Mouse (Mus musculus) limb, embryonic 12.5 days (tissue): ENCODE measurements around the gene Nhlrc3. TPM values are rescaled to one million over a fixed set of nuclear protein-coding genes. Genes with fewer than 3 reads are reported as not detected.
A peak's percentile ranks its signal among the peaks of the same experiment; 100 is the strongest.

Experiments used
- ATAC-seq: fragments of 200-750 bp; cut with Nextera tagmentation; 2 replicates; pipeline ENCODE4 v1.8.0; 2017; ENCODE audit warnings: low read depth, moderate TSS enrichment; ENCODE audit not compliant: insufficient number of reproducible peaks, insufficient read depth, low FRiP score, low TSS enrichment
- H3K27ac ChIP-seq: fragments of 300-500 bp; sonication (generic); 2 replicates; pipeline ENCODE4 v1.5.1; 2016; ENCODE audit warnings: mild to moderate bottlenecking, moderate library complexity
- H3K27me3 ChIP-seq: fragments of 300-500 bp; sonication (generic); 2 replicates; pipeline ENCODE4 v1.6.1; 2016; ENCODE audit warnings: mild to moderate bottlenecking, moderate library complexity
- H3K36me3 ChIP-seq: fragments of 300-500 bp; sonication (generic); 2 replicates; pipeline ENCODE4 v1.6.1; 2016; ENCODE audit warnings: mild to moderate bottlenecking, moderate library complexity
- H3K4me1 ChIP-seq: fragments of 300-500 bp; sonication (generic); replicated peaks from 2 replicates; pipeline ENCODE4 v1.6.1; 2016
- H3K4me2 ChIP-seq: fragments of 300-500 bp; sonication (generic); 2 replicates; pipeline ENCODE4 v1.6.1; 2016; ENCODE audit warnings: mild to moderate bottlenecking, moderate library complexity
- H3K4me3 ChIP-seq: fragments of 300-500 bp; sonication (generic); replicated peaks from 2 replicates; pipeline ENCODE4 v1.5.1; 2016; ENCODE audit warnings: mild to moderate bottlenecking
- H3K9ac ChIP-seq: fragments of 300-500 bp; sonication (generic); replicated peaks from 2 replicates; pipeline ENCODE4 v1.6.1; 2016; ENCODE audit warnings: mild to moderate bottlenecking, moderate library complexity
- H3K9me3 ChIP-seq: fragments of 300-500 bp; sonication (generic); 2 replicates; pipeline ENCODE4 v1.6.1; 2016; ENCODE audit warnings: mild to moderate bottlenecking, moderate library complexity
- WGBS: fragments of 180-500 bp; shearing (Covaris S2); methylation state at CpG from one replicate; pipeline ENCODE4 v1.1.7; 2016; 5-methylcytosine and 5-hydroxymethylcytosine counted together
- polyA plus RNA-seq: library from polyadenylated mRNA; unstranded; fragments of >200 nt; fragmentation: Nextera tagmentation; extraction: Ambion mirVana; gene quantifications from 2 replicates; pipeline ENCODE4 v1.2.1, GENCODE M21; 2016

Nhlrc3 gene
- polyA plus RNA-seq, 1 experiment from 2014 or later: 11.4 TPM

- ATAC-seq: no peak
- Histone ChIP-seq H3K36me3 (peaks cover 93% of the 10 kb centered on the region), H3K4me2 (no peak overlapping the region), H3K4me1 (no peaks in the 10 kb centered on the region), H3K27ac (no peak overlapping the region), H3K4me3 (no peak overlapping the region), H3K27me3 (no peaks in the 10 kb centered on the region), H3K9me3 (no peaks in the 10 kb centered on the region), H3K9ac (no peak overlapping the region)
- WGBS: 89% methylated on average over 6 of the region's 6 CpGs
Observed at GRCm38 (mm10) chr3:53454005-53454404, 9.1 kb downstream of the Nhlrc3 start.

- 93% methylated on average over 7 of the region's 7 CpGs for WGBS
- no peak for ATAC-seq
- no peaks in the 10 kb centered on the region for H3K4me1 ChIP-seq
Observed at GRCm38 (mm10) chr3:53453346-53453745, 9.8 kb downstream of the Nhlrc3 start.

GRCm38 (mm10) chr3:53452351-53452750 lies 10.8 kb downstream of the Nhlrc3 start:
- H3K36me3 ChIP-seq: peaks cover 79% of the 10 kb centered on the region
- H3K4me1 ChIP-seq: no peaks in the 10 kb centered on the region
- H3K4me3 ChIP-seq: no peak overlapping the region
- no peak overlapping the region for H3K27ac ChIP-seq
- H3K4me2 ChIP-seq: no peak overlapping the region
- no peak for ATAC-seq
- no peak overlapping the region for H3K9ac ChIP-seq
- 91% methylated on average over 10 of the region's 10 CpGs for whole genome bisulfite sequencing
- no peaks in the 10 kb centered on the region for H3K9me3 ChIP-seq
- H3K27me3 ChIP-seq: no peaks in the 10 kb centered on the region

More at GRCm38 (mm10) chr3:53453346-53453745, 9.8 kb downstream of the Nhlrc3 start:
- H3K4me2 ChIP-seq: no peak overlapping the region
- no peak overlapping the region for H3K27ac ChIP-seq
- no peak overlapping the region for H3K4me3 ChIP-seq
- H3K9ac ChIP-seq: no peak overlapping the region
- no peaks in the 10 kb centered on the region for H3K27me3 ChIP-seq
- H3K9me3 ChIP-seq: no peaks in the 10 kb centered on the region
- H3K36me3 ChIP-seq: peaks cover 89% of the 10 kb centered on the region

GRCm38 (mm10) chr3:53450666-53451065 lies 12.5 kb downstream of the Nhlrc3 start:
- H3K4me3 ChIP-seq: no peak overlapping the region
- H3K27me3 ChIP-seq: no peaks in the 10 kb centered on the region
- peaks cover 62% of the 10 kb centered on the region for H3K36me3 ChIP-seq
- no peak for ATAC-seq
- no peak overlapping the region for H3K9ac ChIP-seq
- no peaks in the 10 kb centered on the region for H3K9me3 ChIP-seq
- H3K4me2 ChIP-seq: no peak overlapping the region
- WGBS: 91% methylated on average over 11 of the region's 11 CpGs
- no peaks in the 10 kb centered on the region for H3K4me1 ChIP-seq
- H3K27ac ChIP-seq: no peak overlapping the region

GRCm38 (mm10) chr3:53448208-53448607 lies 14.9 kb downstream of the Nhlrc3 start:
- Histone ChIP-seq H3K27me3 (no peaks in the 10 kb centered on the region), H3K4me3 (no peak overlapping the region), H3K9me3 (no peaks in the 10 kb centered on the region), H3K4me1 (no peaks in the 10 kb centered on the region), H3K9ac (no peak overlapping the region), H3K27ac (no peak overlapping the region), H3K36me3 (peaks cover 39% of the 10 kb centered on the region), H3K4me2 (no peak overlapping the region)
- 0 out of 2 replicates have a peak, but pooled peaks have one; percentile 11 for ATAC-seq
- 32% methylated on average over 2 of the region's 2 CpGs for WGBS

- Histone ChIP-seq H3K36me3 (peaks cover 25% of the 10 kb centered on the region), H3K4me2 (no peak overlapping the region), H3K27ac (no peak overlapping the region), H3K9ac (no peak overlapping the region), H3K4me1 (no peaks in the 10 kb centered on the region), H3K9me3 (no peaks in the 10 kb centered on the region), H3K27me3 (no peaks in the 10 kb centered on the region), H3K4me3 (no peak overlapping the region)
- ATAC-seq: no peak
- 86% methylated on average over 3 of the region's 3 CpGs for WGBS
Observed at GRCm38 (mm10) chr3:53446801-53447200, 16.3 kb downstream of the Nhlrc3 start.

GRCm38 (mm10) chr3:53445540-53445939 lies 17.6 kb downstream of the Nhlrc3 start:
- 89% methylated on average over 5 of the region's 5 CpGs for whole genome bisulfite sequencing
- H3K9me3 ChIP-seq: no peaks in the 10 kb centered on the region
- H3K4me2 ChIP-seq: no peak overlapping the region
- no peak overlapping the region for H3K4me3 ChIP-seq
- no peak for ATAC-seq
- no peak overlapping the region for H3K27ac ChIP-seq
- no peaks in the 10 kb centered on the region for H3K4me1 ChIP-seq
- no peak overlapping the region for H3K9ac ChIP-seq
- H3K36me3 ChIP-seq: peaks cover 12% of the 10 kb centered on the region
- no peaks in the 10 kb centered on the region for H3K27me3 ChIP-seq

GRCm38 (mm10) chr3:53436550-53436949 lies 26.6 kb downstream of the Nhlrc3 start:
- WGBS: 61% methylated on average over 5 of the region's 5 CpGs
- no peak overlapping the region for H3K27ac ChIP-seq
- no peak overlapping the region for H3K9ac ChIP-seq
- H3K4me1 ChIP-seq: no peaks in the 10 kb centered on the region
- no peak for ATAC-seq
- no peaks in the 10 kb centered on the region; the same call in 1 of the 2 replicates for H3K27me3 ChIP-seq
- H3K4me2 ChIP-seq: no peak overlapping the region
- no peaks in the 10 kb centered on the region for H3K36me3 ChIP-seq
- H3K9me3 ChIP-seq: no peaks in the 10 kb centered on the region; the same call in 1 of the 2 replicates
- no peak overlapping the region for H3K4me3 ChIP-seq

GRCm38 (mm10) chr3:53434610-53435009 lies 28.5 kb downstream of the Nhlrc3 start:
- no peak overlapping the region for H3K4me2 ChIP-seq
- H3K36me3 ChIP-seq: no peaks in the 10 kb centered on the region
- no peaks in the 10 kb centered on the region; the same call in 1 of the 2 replicates for H3K9me3 ChIP-seq
- WGBS: 71% methylated on average over 3 of the region's 3 CpGs
- H3K27ac ChIP-seq: no peak overlapping the region
- ATAC-seq: no peak
- H3K4me1 ChIP-seq: no peaks in the 10 kb centered on the region
- no peak overlapping the region for H3K9ac ChIP-seq
- no peak overlapping the region for H3K4me3 ChIP-seq
- H3K27me3 ChIP-seq: no peaks in the 10 kb centered on the region; the same call in 1 of the 2 replicates

- Histone ChIP-seq H3K4me3 (no peak overlapping the region), H3K27me3 (no peaks in the 10 kb centered on the region), H3K4me2 (no peak overlapping the region), H3K36me3 (no peaks in the 10 kb centered on the region), H3K9ac (no peak overlapping the region), H3K4me1 (peaks cover 14% of the 10 kb centered on the region), H3K9me3 (no peaks in the 10 kb centered on the region), H3K27ac (no peak overlapping the region)
- no peak for ATAC-seq
- WGBS: 83% methylated on average over 4 of the region's 4 CpGs
Observed at GRCm38 (mm10) chr3:53423576-53423975, 39.6 kb downstream of the Nhlrc3 start.

- H3K9ac ChIP-seq: no peak overlapping the region
- no peak overlapping the region for H3K27ac ChIP-seq
- 48% methylated on average over 1 of the region's 1 CpGs for WGBS
- H3K4me1 ChIP-seq: peaks cover 22% of the 10 kb centered on the region
- H3K9me3 ChIP-seq: no peaks in the 10 kb centered on the region
- no peaks in the 10 kb centered on the region for H3K36me3 ChIP-seq
- ATAC-seq: no peak
- H3K4me2 ChIP-seq: no peak overlapping the region
- H3K27me3 ChIP-seq: no peaks in the 10 kb centered on the region
- H3K4me3 ChIP-seq: no peak overlapping the region
Observed at GRCm38 (mm10) chr3:53422691-53423090, 40.4 kb downstream of the Nhlrc3 start.

- WGBS: 89% methylated on average over 12 of the region's 12 CpGs
- H3K36me3 ChIP-seq: no peaks in the 10 kb centered on the region
- H3K4me1 ChIP-seq: peaks cover 30% of the 10 kb centered on the region
- no peak overlapping the region for H3K4me2 ChIP-seq
- no peaks in the 10 kb centered on the region for H3K9me3 ChIP-seq
- ATAC-seq: no peak
- H3K9ac ChIP-seq: no peak overlapping the region
- no peak overlapping the region for H3K4me3 ChIP-seq
- H3K27me3 ChIP-seq: no peaks in the 10 kb centered on the region
- H3K27ac ChIP-seq: no peak overlapping the region
Observed at GRCm38 (mm10) chr3:53421656-53422055, 41.5 kb downstream of the Nhlrc3 start.
